Mouse (Mus musculus) olfactory bulb, adult 2 months (tissue): ENCODE data around the gene Mrps21. TPM values are rescaled to one million over a fixed set of nuclear protein-coding genes. Genes with fewer than 3 reads are reported as not detected.
"Not testable (repeated sequence)": the region's sequence is repeated elsewhere in the genome, so short reads cannot be mapped to it uniquely, and the experiment has no call there.

Experiments used
- H3K27ac ChIP-seq: fragments of 200-500 bp; 2 replicates; pipeline ENCODE4 v1.5.1; 2012; ENCODE audit warnings: low read depth, low read length; ENCODE audit not compliant: insufficient read depth
- H3K4me1 ChIP-seq: fragments of 200-500 bp; 2 replicates; pipeline ENCODE4 v1.6.1; 2012; ENCODE audit warnings: low read length; ENCODE audit not compliant: control insufficient read depth, insufficient read depth
- H3K4me3 ChIP-seq: fragments of 200-500 bp; 2 replicates; pipeline ENCODE4 v1.5.1; 2012; ENCODE audit warnings: mild to moderate bottlenecking, low read depth, low read length, moderate library complexity; ENCODE audit not compliant: insufficient read depth
- CTCF ChIP-seq: fragments of 200-500 bp; IDR thresholded peaks from 2 replicates; pipeline ENCODE4 v1.5.1; 2012; ENCODE audit warnings: low read depth, mild to moderate bottlenecking, low read length, moderate library complexity; ENCODE audit not compliant: insufficient read depth
- POLR2A ChIP-seq: fragments of 200-500 bp; IDR thresholded peaks from 2 replicates; pipeline ENCODE4 v1.6.1; 2012; ENCODE audit warnings: mild to moderate bottlenecking, low read depth, low read length, moderate library complexity; ENCODE audit not compliant: insufficient read depth
- WGBS: fragments of 180-500 bp; shearing (Covaris S2); methylation state at CpG from one replicate; pipeline ENCODE4 v1.1.7; 2018; 5-methylcytosine and 5-hydroxymethylcytosine counted together
- polyA plus RNA-seq: library from polyadenylated mRNA; stranded (reverse); fragments of >200 nt; gene quantifications from 2 replicates; pipeline ENCODE4 v1.2.4, GENCODE M21; 2012; ENCODE audit warnings: low replicate concordance; ENCODE audit not compliant: missing spikeins, insufficient read depth, insufficient read length

Gene Mrps21
- polyA plus RNA-seq, 1 experiment, result not detected

DNA sequence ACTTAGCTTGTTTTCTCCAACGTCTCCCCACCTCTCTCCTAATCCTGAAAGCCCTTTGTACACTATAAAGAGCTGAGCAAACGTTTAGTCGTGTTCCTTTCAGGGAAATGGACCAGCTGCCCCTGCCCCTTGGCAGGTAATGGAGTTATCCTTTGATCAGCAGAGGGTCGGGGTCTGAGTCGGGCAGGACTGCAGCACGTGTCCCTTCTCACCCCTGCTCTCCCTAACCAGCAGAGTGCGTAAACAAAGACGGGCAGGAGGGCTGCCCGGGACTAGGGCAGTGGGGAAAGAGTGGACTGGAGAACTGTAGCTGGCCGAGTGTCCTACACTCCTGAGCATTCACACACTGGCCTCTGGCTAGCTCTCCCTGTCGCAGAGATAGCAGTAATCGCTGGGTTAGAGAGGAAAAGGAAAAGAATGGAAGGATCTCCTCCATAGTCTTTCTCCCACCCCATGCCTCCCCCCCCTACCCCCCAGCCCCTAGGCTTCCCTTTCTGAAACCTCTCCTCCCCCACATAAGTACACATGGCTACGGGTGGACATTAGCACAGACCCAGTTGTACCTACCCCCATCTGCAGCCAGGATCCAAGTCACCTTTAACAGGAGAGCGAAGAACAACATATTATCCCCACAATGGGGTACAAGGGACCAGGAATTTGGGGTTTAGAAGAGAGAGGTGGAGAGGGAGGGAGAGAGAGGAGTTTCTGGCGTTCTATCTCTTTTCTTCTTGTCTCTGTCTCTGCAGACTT, 32.6 kb upstream of the Mrps21 start:
- WGBS, result 14% methylated on average over 15 of the region's 15 CpGs
- H3K4me3 ChIP-seq, result peak overlapping the region; percentile 3; the same call in 1 of the 2 replicates
- no peak overlapping the region for H3K27ac ChIP-seq
- H3K4me1 ChIP-seq, result peaks cover 11% of the 10 kb centered on the region
- TF ChIP-seq POLR2A (no peak), CTCF (no peak)

DNA sequence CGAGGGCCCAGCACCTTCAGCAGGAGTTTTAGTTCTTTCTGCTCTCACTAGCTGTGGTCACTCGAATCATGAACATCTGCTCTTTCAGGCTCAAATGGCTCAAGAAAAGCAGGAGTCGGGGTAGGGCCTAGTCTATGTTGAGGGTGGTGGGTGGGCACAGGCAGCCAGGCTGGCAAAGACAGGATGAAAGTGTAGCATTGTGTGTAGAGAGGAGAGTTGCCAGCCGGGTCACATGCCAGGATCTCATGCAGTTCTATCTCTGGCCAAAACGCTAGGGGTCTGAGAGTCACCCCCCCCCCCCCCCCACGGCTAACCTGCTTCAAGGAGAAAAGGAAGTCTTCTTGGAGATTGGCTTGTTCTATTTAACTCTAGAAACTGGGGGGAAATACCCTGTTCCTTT, 31.3 kb upstream of the Mrps21 start:
- H3K27ac ChIP-seq, result no peak overlapping the region
- H3K4me3 ChIP-seq, result no peak overlapping the region
- WGBS, result 39% methylated on average over 6 of the region's 6 CpGs
- peaks cover 11% of the 10 kb centered on the region for H3K4me1 ChIP-seq
- TF ChIP-seq CTCF (no peak), POLR2A (no peak)

DNA sequence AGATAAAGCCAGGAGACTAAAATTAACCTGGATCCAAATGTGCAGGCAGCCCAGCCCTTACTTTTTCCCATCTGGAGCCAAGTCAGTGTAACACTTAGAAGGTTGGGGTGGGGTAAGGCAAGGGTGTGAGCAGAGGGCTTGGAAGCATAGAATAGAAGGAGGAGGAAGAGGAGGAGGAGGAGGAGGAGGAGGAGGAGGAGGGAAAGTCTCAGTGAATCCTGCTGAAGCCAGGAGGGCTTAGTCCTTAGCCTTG, 31.0 kb upstream of the Mrps21 start:
- TF ChIP-seq CTCF (no peak), POLR2A (no peak)
- Histone ChIP-seq H3K4me1 (peaks cover 11% of the 10 kb centered on the region), H3K4me3 (no peak overlapping the region), H3K27ac (no peak overlapping the region)

DNA sequence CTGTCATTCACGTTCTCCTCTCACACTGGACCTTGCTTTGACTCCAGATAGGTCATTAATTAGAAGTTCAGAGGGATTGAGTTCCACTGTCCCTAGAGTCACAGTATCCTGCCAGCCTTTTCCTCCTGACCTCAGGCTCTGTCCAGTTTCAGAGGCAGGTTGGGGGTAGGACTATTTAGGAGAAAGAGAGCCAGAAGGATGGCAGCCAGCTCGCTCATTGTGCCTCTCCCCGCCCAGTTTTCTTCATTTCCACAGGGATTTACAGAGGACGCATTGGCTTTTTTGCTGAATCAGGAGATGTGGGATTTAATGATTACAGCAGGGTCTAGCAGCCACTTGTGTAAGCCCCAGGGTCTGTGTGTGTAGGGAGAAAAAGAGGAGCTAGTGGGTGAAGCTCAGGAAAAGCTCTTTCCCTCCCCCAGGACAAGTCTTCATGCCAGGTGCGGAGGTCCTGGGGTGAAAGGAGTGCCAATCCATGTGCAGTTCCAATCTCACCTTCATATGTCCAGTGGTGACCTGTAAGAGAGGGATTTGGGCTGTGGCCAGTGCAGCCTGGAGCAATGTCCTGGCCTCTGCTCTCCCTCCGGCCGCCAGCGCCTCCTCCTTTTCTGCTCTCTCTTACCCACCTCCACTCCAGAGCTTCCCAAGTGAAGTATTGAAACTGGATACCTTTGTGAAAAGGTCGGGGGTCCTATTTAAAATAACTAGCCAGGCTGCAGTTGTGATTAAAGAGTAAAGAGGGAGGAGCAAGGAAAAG, 30.5 kb upstream of the Mrps21 start:
- TF ChIP-seq POLR2A, result no peak
- TF ChIP-seq CTCF, result no peak
- H3K27ac ChIP-seq, result no peak overlapping the region
- peaks cover 11% of the 10 kb centered on the region for H3K4me1 ChIP-seq
- WGBS, result 65% methylated on average over 9 of the region's 9 CpGs
- no peak overlapping the region for H3K4me3 ChIP-seq

DNA sequence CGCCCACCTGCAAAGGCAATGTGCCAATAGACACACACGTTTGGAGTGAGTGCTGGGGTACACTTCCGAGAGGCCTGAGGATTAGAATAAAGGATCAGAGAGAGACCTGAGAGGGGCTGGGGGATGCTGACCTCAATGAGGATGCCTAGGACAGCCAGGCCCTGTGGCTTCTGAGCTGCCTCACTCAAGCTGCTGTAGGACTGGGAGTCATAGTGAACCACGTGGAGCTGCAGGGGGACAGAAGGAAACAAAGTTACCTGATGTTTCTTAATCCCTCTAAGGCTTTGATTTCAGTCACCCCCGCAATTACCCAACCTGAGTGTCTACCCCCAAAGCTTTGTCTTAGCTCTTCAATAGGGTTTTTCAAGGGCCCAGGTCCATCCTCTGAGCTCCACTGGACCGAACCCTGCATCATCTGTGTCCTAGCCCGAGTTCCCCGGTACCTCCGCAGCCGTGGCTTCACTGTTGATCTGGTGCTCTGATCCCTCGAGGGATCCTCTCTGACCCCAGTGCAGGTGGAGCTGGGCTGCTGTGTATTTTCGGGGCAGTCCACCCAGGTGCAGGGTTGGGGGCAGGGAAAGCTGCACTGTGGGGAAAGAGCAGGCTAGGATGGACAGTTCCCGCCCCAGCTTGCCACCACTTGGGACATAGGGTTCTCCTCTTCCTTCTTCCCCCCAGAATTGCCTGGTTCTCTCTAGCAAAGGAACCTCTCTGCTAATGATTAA, 28.6 kb upstream of the Mrps21 start:
- 68% methylated on average over 13 of the region's 13 CpGs for WGBS
- H3K27ac ChIP-seq, result no peak overlapping the region
- H3K4me1 ChIP-seq, result peaks cover 12% of the 10 kb centered on the region
- H3K4me3 ChIP-seq, result no peak overlapping the region
- no peak for TF ChIP-seq CTCF
- TF ChIP-seq POLR2A, result no peak

DNA sequence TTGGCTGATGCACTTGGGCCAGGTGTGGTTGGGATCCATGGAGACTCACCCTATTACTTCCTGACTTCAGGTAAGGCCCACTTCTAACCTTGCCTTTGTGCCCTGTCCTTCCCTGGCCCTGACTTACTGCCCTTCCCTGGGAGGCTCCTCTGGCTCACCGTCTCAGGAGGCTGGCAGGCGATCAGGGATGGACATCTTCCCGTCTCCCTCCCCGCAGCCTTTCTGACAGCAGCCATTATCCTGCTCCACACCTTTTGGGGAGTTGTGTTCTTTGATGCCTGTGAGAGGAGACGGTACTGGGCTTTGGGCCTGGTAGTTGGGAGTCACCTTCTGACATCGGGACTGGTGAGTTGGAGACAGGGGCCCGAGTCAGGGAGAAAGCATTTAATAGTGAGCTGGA, 24.2 kb upstream of the Mrps21 start:
- H3K4me1 ChIP-seq, result peaks cover 22% of the 10 kb centered on the region
- H3K27ac ChIP-seq, H3K4me3 ChIP-seq: not testable (repeated sequence)
- 85% methylated on average over 7 of the region's 7 CpGs for WGBS

DNA sequence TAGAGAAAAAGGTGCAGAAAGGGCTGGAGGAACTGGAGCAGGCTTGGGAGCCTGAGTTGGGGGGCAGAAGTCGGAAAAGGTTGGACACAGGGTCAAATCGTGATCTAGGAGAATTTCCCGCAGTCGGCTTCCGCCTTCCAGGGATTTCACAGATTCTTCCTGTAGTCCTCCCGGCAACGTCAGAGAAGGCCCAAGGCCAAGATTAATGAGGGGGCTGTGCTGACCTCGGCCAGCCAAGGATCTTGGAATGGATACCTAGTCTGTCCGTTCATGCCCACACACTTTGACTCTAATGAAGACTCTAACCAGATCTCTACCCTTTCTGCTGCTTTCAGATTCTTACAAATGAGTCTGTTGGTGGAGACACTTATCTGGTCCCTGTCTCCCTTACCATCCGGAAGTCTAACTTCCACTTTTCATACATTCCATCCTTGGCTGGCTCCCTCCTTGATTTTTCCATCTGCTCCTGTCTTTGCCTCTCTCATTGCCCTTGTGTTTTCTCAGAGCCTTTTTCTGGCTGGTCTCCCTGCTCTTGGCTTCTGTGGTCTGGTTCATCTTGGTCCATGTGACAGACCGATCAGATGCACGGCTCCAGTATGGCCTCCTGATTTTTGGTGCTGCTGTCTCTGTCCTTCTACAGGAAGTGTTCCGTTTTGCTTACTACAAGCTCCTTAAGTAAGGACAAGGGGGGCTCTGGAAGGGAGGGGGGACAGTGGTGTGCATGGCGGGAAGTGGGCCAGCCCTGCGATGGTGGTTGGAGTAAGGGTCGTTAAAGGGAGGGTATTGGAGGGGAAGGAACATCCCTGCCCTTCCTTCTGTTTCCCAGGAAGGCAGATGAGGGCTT, 23.2 kb upstream of the Mrps21 start:
- Histone ChIP-seq H3K27ac (peak overlapping the region; percentile 59; the same call in 1 of the 2 replicates), H3K4me1 (peaks cover 22% of the 10 kb centered on the region), H3K4me3 (peak overlapping the region; percentile 62)
- no peak for TF ChIP-seq POLR2A
- TF ChIP-seq CTCF, result no peak
- 3% methylated on average over 16 of the region's 16 CpGs for WGBS

DNA sequence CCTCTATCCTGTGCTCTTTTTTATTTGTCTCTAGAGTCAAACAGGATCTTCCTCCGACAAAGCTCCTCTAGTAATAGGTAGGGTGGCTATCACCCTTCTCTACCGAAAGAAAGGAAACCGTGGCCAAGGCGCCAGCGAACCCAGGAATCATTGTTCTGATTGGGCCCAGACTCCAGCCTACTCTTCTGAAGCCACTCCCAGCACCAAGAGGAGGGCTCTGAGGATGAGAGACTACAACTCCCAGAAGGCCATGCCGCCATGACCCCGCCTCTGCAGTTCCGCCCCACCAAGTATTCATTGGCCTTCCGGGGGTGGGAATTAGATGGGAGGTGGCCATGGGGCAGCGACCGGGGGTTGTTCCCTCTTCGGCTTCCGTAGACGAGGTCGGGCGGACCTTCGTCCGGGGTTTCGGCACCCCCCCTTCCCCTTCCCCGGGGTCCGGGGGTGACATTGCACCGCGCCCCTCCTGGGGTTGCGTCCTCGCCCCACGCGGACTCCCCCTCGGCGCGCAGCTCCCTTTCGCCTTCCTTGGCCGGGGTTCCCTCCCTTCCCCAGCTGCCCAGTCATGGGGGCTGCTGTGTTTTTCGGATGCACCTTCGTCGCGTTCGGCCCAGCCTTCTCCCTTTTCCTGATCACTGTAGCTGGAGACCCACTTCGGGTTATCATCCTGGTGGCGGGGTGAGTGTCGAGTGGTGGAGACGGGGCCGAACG, 22.4 kb upstream of the Mrps21 start, which contains the start of gene Aph1a:
Gene Aph1a (plus strand): TSS at position 364 of the 711 bp plus-strand sequence.
- Histone ChIP-seq H3K4me1 (peaks cover 22% of the 10 kb centered on the region), H3K27ac (peak within 1 kb of the TSS; percentile 59; the same call in 1 of the 2 replicates), H3K4me3 (peak within 1 kb of the TSS; percentile 62)
- WGBS, result under 1% methylated on average over 29 of the region's 43 CpGs
